Mouse (Mus musculus) forebrain, embryonic 13.5 days (tissue): ENCODE data around the gene Drc3. TPM values are rescaled to one million over a fixed set of nuclear protein-coding genes. Genes with fewer than 3 reads are reported as not detected.
"Not testable (repeated sequence)": the region's sequence is repeated elsewhere in the genome, so short reads cannot be mapped to it uniquely, and the experiment has no call there.

Experiments used
- ATAC-seq: fragments of 200-750 bp; cut with Nextera tagmentation; 2 replicates; pipeline ENCODE4 v1.8.0; 2017
- H3K27ac ChIP-seq: fragments of 300-500 bp; sonication (generic); 2 replicates; pipeline ENCODE4 v1.5.1; 2015; ENCODE audit warnings: inconsistent platforms, mild to moderate bottlenecking, moderate library complexity
- H3K27me3 ChIP-seq: fragments of 300-500 bp; sonication (generic); 2 replicates; pipeline ENCODE4 v1.6.1; 2015; ENCODE audit warnings: mild to moderate bottlenecking, inconsistent platforms
- H3K36me3 ChIP-seq: fragments of 300-500 bp; sonication (generic); 2 replicates; pipeline ENCODE4 v1.6.1; 2015; ENCODE audit warnings: mild to moderate bottlenecking, inconsistent platforms; ENCODE audit not compliant: poor library complexity, severe bottlenecking
- H3K4me1 ChIP-seq: fragments of 300-500 bp; sonication (generic); 2 replicates; pipeline ENCODE4 v1.6.1; 2015; ENCODE audit warnings: inconsistent platforms
- H3K4me2 ChIP-seq: fragments of 300-500 bp; sonication (generic); 2 replicates; pipeline ENCODE4 v1.6.1; 2015; ENCODE audit warnings: inconsistent platforms, mild to moderate bottlenecking, moderate library complexity
- H3K4me3 ChIP-seq: fragments of 300-500 bp; sonication (generic); 2 replicates; pipeline ENCODE4 v1.5.1; 2015; ENCODE audit warnings: mild to moderate bottlenecking, inconsistent platforms
- H3K9ac ChIP-seq: fragments of 300-500 bp; sonication (generic); 2 replicates; pipeline ENCODE4 v1.6.1; 2015; ENCODE audit warnings: mild to moderate bottlenecking, inconsistent platforms
- H3K9me3 ChIP-seq: fragments of 300-500 bp; sonication (generic); replicated peaks from 2 replicates; pipeline ENCODE4 v1.6.1; 2016; ENCODE audit warnings: inconsistent platforms
- WGBS: fragments of 180-500 bp; shearing (Covaris S2); methylation state at CpG from one replicate; pipeline ENCODE4 v1.1.7; 2015; 5-methylcytosine and 5-hydroxymethylcytosine counted together
- polyA plus RNA-seq: library from polyadenylated mRNA; unstranded; fragments of >200 nt; fragmentation: Nextera tagmentation; extraction: Ambion mirVana; gene quantifications from 2 replicates; pipeline ENCODE4 v1.2.1, GENCODE M21; 2015

Gene Drc3
- polyA plus RNA-seq, 1 experiment from 2014 or later = 3.1 TPM

DNA sequence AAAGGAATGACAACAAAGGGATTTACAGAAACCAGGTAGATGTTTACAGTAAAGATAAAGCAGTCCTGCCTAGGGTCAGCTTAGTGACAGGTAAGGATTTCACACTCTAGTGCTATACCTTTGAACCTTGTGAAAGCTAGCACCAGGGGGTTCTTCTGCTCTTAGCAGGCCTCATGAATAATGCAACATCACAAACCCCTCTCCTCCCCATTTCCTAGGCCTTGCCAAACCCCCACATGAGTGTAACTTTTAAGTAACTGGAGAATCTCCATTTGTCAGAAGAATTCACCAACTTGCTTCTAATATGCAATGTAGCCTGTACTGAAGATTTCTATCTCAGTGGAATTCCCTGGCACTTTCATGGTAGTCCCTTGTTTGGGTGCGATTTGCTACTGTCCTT is 86.5 kb downstream of the Drc3 start:
- peaks cover 71% of the 10 kb centered on the region for H3K36me3 ChIP-seq
- not testable (repeated sequence) for H3K27me3 ChIP-seq, H3K4me2 ChIP-seq, H3K4me3 ChIP-seq, H3K9me3 ChIP-seq, ATAC-seq, H3K27ac ChIP-seq, H3K4me1 ChIP-seq, H3K9ac ChIP-seq
- 14% methylated on average over 1 of the region's 1 CpGs for WGBS

- peaks cover 66% of the 10 kb centered on the region for H3K36me3 ChIP-seq
- no peak overlapping the region for H3K27ac ChIP-seq
- no peak for ATAC-seq
- H3K4me3 ChIP-seq = no peak overlapping the region
- 55% methylated on average over 7 of the region's 7 CpGs for WGBS
- H3K9ac ChIP-seq = no peak overlapping the region
- no peak overlapping the region for H3K4me2 ChIP-seq
- no peaks in the 10 kb centered on the region for H3K4me1 ChIP-seq
- H3K9me3 ChIP-seq = no peaks in the 10 kb centered on the region
- H3K27me3 ChIP-seq = no peaks in the 10 kb centered on the region
These were observed 87.0 kb downstream of the Drc3 start for GRCm38 (mm10) chr11:60440176-60440575.

GRCm38 (mm10) chr11:60442896-60443295 is 89.8 kb downstream of the Drc3 start:
- ATAC-seq = no peak
- no peak overlapping the region for H3K4me2 ChIP-seq
- no peak overlapping the region for H3K9ac ChIP-seq
- no peaks in the 10 kb centered on the region for H3K4me1 ChIP-seq
- 85% methylated on average over 6 of the region's 6 CpGs for WGBS
- H3K27me3 ChIP-seq = no peaks in the 10 kb centered on the region
- no peak overlapping the region for H3K27ac ChIP-seq
- H3K4me3 ChIP-seq = no peak overlapping the region
- H3K9me3 ChIP-seq = no peaks in the 10 kb centered on the region
- H3K36me3 ChIP-seq = peaks cover 45% of the 10 kb centered on the region

Other genes with a start within 250 kb of the Drc3 start
- gene Rai1, start 248.3 kb upstream of the Drc3 start, polyA plus RNA-seq = 26.9 and 31.5 TPM in 2 replicates
- 52.1 and 56.7 TPM in 2 replicates for gene Srebf1, start 130.7 kb upstream of the Drc3 start, polyA plus RNA-seq
- 29.7 and 35.3 TPM in 2 replicates for gene Tom1l2, start 424 bp upstream of the Drc3 start, polyA plus RNA-seq
- 23.4 and 24.0 TPM in 2 replicates for gene Gid4, start 63.8 kb downstream of the Drc3 start, polyA plus RNA-seq
- gene Atpaf2, start 65.1 kb downstream of the Drc3 start, polyA plus RNA-seq = 45.4 and 46.8 TPM in 2 replicates
- 100 and 110 TPM in 2 replicates for gene Drg2, start 101.3 kb downstream of the Drc3 start, polyA plus RNA-seq
- gene Myo15, start 116.0 kb downstream of the Drc3 start, polyA plus RNA-seq = 0.03 TPM in 2 replicates
- 30.2 and 31.5 TPM in 2 replicates for gene Alkbh5, start 183.1 kb downstream of the Drc3 start, polyA plus RNA-seq